Mouse (Mus musculus) Muller cell, postnatal 12 days (primary cell): ENCODE measurements around the gene Robo1.

Source experiments
- DNase-seq: peaks from one replicate; pipeline ENCODE4 v3.0.0-alpha.2; 2015; ENCODE audit errors: inconsistent ontology term

Robo1 gene

GRCm38 (mm10) chr16:72735588-72735987, 427.5 kb downstream of the Robo1 start:
- no peak for DNase-seq

- DNase-seq = peak; percentile 7
Observed at GRCm38 (mm10) chr16:72737154-72737553, 429.0 kb downstream of the Robo1 start.

GRCm38 (mm10) chr16:72740218-72740617, 432.1 kb downstream of the Robo1 start:
- no peak for DNase-seq

- no peak for DNase-seq
Observed at GRCm38 (mm10) chr16:72747696-72748095, 439.6 kb downstream of the Robo1 start.

GRCm38 (mm10) chr16:72765128-72765913, 457.2 kb downstream of the Robo1 start:
- no peak for DNase-seq

GRCm38 (mm10) chr16:72769214-72769834, 461.2 kb downstream of the Robo1 start:
- DNase-seq = no peak

- DNase-seq = no peak
Observed at GRCm38 (mm10) chr16:72772348-72772747, 464.2 kb downstream of the Robo1 start.

GRCm38 (mm10) chr16:72773034-72773433, 464.9 kb downstream of the Robo1 start:
- no peak for DNase-seq

- no peak for DNase-seq
Observed at GRCm38 (mm10) chr16:72778520-72778919, 470.4 kb downstream of the Robo1 start.

- no peak for DNase-seq
Observed at GRCm38 (mm10) chr16:72782171-72782570, 474.1 kb downstream of the Robo1 start.

- no peak for DNase-seq
Observed at GRCm38 (mm10) chr16:72786079-72786478, 478.0 kb downstream of the Robo1 start.

- DNase-seq = no peak
Observed at GRCm38 (mm10) chr16:72786636-72787035, 478.5 kb downstream of the Robo1 start.

GRCm38 (mm10) chr16:72788017-72788416, 479.9 kb downstream of the Robo1 start:
- no peak for DNase-seq

- no peak for DNase-seq
Observed at GRCm38 (mm10) chr16:72791181-72791705, 483.1 kb downstream of the Robo1 start.

GRCm38 (mm10) chr16:72794692-72795378, 486.7 kb downstream of the Robo1 start:
- no peak for DNase-seq

- DNase-seq = no peak
Observed at GRCm38 (mm10) chr16:72795379-72795712, 487.2 kb downstream of the Robo1 start.

GRCm38 (mm10) chr16:72798405-72798949, 490.4 kb downstream of the Robo1 start:
- DNase-seq = no peak

GRCm38 (mm10) chr16:72800121-72800749, 492.1 kb downstream of the Robo1 start:
- DNase-seq = no peak

- no peak for DNase-seq
Observed at GRCm38 (mm10) chr16:72800788-72801187, 492.7 kb downstream of the Robo1 start.

- DNase-seq = no peak
Observed at GRCm38 (mm10) chr16:72808351-72808750, 500.2 kb downstream of the Robo1 start.

- no peak for DNase-seq
Observed at GRCm38 (mm10) chr16:72810942-72811341, 502.8 kb downstream of the Robo1 start.

- peak; percentile 77 for DNase-seq
Observed at GRCm38 (mm10) chr16:72811494-72811893, 503.4 kb downstream of the Robo1 start.
